Mouse (Mus musculus) CH12.LX (cell line): Measurements from ENCODE around the gene Cdh23. TPM values are rescaled to one million over a fixed set of nuclear protein-coding genes. Genes with fewer than 3 reads are reported as not detected.

Experiments
- DNase-seq: peaks from one replicate; pipeline ENCODE4 v3.0.0-alpha.2; 2013; ENCODE audit errors: extremely low read depth
- H3K27ac ChIP-seq: 2 replicates; pipeline ENCODE4 v1.5.1; 2012; ENCODE audit warnings: low read depth, mild to moderate bottlenecking, control low read depth, moderate library complexity; ENCODE audit not compliant: insufficient read depth
- H3K27me3 ChIP-seq: replicated peaks from 2 replicates; pipeline ENCODE3; 2012; ENCODE audit warnings: inconsistent platforms
- H3K36me3 ChIP-seq, 2 experiments: replicated peaks in 1 of 2; 2 replicates each; pipeline versions ENCODE3 to v1.6.1; 2012; ENCODE audit warnings: inconsistent platforms in 1 of 2, low read length in 1 of 2, mild to moderate bottlenecking in 1 of 2, mixed read lengths in 1 of 2, moderate library complexity in 1 of 2; ENCODE audit not compliant: control insufficient read depth in 1 of 2, insufficient read depth in 1 of 2
- H3K4me1 ChIP-seq, 2 experiments: 2 replicates each; pipeline ENCODE4 v1.6.1; 2012; ENCODE audit warnings: inconsistent platforms in 1 of 2, moderate library complexity in 1 of 2; ENCODE audit not compliant: insufficient read depth in 2 of 2, control insufficient read depth in 1 of 2
- H3K4me2 ChIP-seq: 2 replicates; pipeline ENCODE4 v1.6.1; 2012; ENCODE audit warnings: low read depth, mild to moderate bottlenecking, control low read depth; ENCODE audit not compliant: poor library complexity, insufficient read depth, severe bottlenecking
- H3K4me3 ChIP-seq, 3 experiments: fragments of 150-350 bp in 1 of 3; sonication (generic) in 1 of 3; replicated peaks in 1 of 3; 2 replicates each; pipeline versions ENCODE3 to v1.5.1; 2011 to 2012; ENCODE audit warnings: low read depth in 2 of 3, low read length in 2 of 3, mild to moderate bottlenecking in 2 of 3, moderate library complexity in 2 of 3, control low read depth in 1 of 3, improper control_type of control experiment in 1 of 3, inconsistent platforms in 1 of 3, mixed read lengths in 1 of 3; ENCODE audit not compliant: poor library complexity in 1 of 3
- H3K79me2 ChIP-seq: replicated peaks from 2 replicates; pipeline ENCODE4 v1.6.1; 2012; ENCODE audit warnings: mild to moderate bottlenecking, moderate library complexity; ENCODE audit not compliant: control insufficient read depth, poor library complexity, insufficient read depth, severe bottlenecking; ENCODE audit errors: extremely low read depth
- H3K9ac ChIP-seq: 2 replicates; pipeline ENCODE4 v1.6.1; 2012; ENCODE audit warnings: low read depth, mild to moderate bottlenecking, control low read depth, moderate library complexity; ENCODE audit not compliant: insufficient read depth
- H3K9me3 ChIP-seq: replicated peaks from 2 replicates; pipeline ENCODE3; 2012; ENCODE audit warnings: low read length, inconsistent platforms, mixed read lengths
- BHLHE40 ChIP-seq: IDR thresholded peaks from 2 replicates; pipeline ENCODE4 v1.6.1; 2011; ENCODE audit warnings: mild to moderate bottlenecking, low read depth, low read length, improper control_type of control experiment
- CHD1 ChIP-seq: IDR thresholded peaks from 2 replicates; pipeline ENCODE4 v1.6.1; 2012; ENCODE audit warnings: low read depth, low read length, improper control_type of control experiment, inconsistent platforms
- CHD2 ChIP-seq: IDR thresholded peaks from 2 replicates; pipeline ENCODE4 v1.6.1; 2011; ENCODE audit warnings: low read length, improper control_type of control experiment
- CTCF ChIP-seq, 2 experiments: IDR thresholded peaks in 1 of 2; conservative IDR thresholded peaks in 1 of 2; 2 replicates each; pipeline ENCODE4 v1.5.1; 2011 to 2012; ENCODE audit warnings: low read depth in 2 of 2, low read length in 2 of 2, improper control_type of control experiment in 1 of 2, inconsistent platforms in 1 of 2, mild to moderate bottlenecking in 1 of 2, moderate library complexity in 1 of 2
- ELF1 ChIP-seq: IDR thresholded peaks from 2 replicates; pipeline ENCODE4 v1.6.1; 2014; ENCODE audit warnings: low read depth, mild to moderate bottlenecking, inconsistent platforms, low read length, improper control_type of control experiment
- EP300 ChIP-seq: IDR thresholded peaks from 2 replicates; pipeline ENCODE4 v1.6.1; 2011; ENCODE audit warnings: low read length, improper control_type of control experiment
- ETS1 ChIP-seq: conservative IDR thresholded peaks from 2 replicates; pipeline ENCODE4 v1.6.1; 2012; ENCODE audit warnings: low read depth, mild to moderate bottlenecking, inconsistent platforms, low read length, improper control_type of control experiment, moderate library complexity
- GABPA ChIP-seq: IDR thresholded peaks from 2 replicates; pipeline ENCODE4 v1.6.1; 2012; ENCODE audit warnings: low read depth, low read length, improper control_type of control experiment, inconsistent platforms; ENCODE audit not compliant: insufficient replicate concordance
- HCFC1 ChIP-seq: IDR thresholded peaks from 2 replicates; pipeline ENCODE4 v1.6.1; 2012; ENCODE audit warnings: low read depth, mild to moderate bottlenecking, inconsistent platforms, low read length, improper control_type of control experiment
- IRF4 ChIP-seq: IDR thresholded peaks from 2 replicates; pipeline ENCODE4 v1.6.1; 2014; ENCODE audit warnings: low read depth, mild to moderate bottlenecking, inconsistent platforms, low read length, improper control_type of control experiment
- JUND ChIP-seq: conservative IDR thresholded peaks from 2 replicates; pipeline ENCODE4 v1.6.1; 2011; ENCODE audit warnings: low read depth, low read length, improper control_type of control experiment
- KAT2A ChIP-seq: IDR thresholded peaks from 2 replicates; pipeline ENCODE4 v1.6.1; 2012; ENCODE audit warnings: low read length, improper control_type of control experiment, inconsistent platforms; ENCODE audit not compliant: insufficient replicate concordance
- MAFK ChIP-seq: IDR thresholded peaks from 2 replicates; pipeline ENCODE4 v1.6.1; 2011; ENCODE audit warnings: low read length, improper control_type of control experiment; ENCODE audit not compliant: insufficient replicate concordance
- MAZ ChIP-seq: IDR thresholded peaks from 2 replicates; pipeline ENCODE4 v1.6.1; 2012; ENCODE audit warnings: low read depth, mild to moderate bottlenecking, inconsistent platforms, low read length, improper control_type of control experiment, moderate library complexity
- MEF2A ChIP-seq: IDR thresholded peaks from 2 replicates; pipeline ENCODE4 v1.6.1; 2014; ENCODE audit warnings: low read depth, mild to moderate bottlenecking, inconsistent platforms, low read length, improper control_type of control experiment, borderline replicate concordance
- MXI1 ChIP-seq: IDR thresholded peaks from 2 replicates; pipeline ENCODE4 v1.6.1; 2011; ENCODE audit warnings: mild to moderate bottlenecking, low read depth, low read length, improper control_type of control experiment
- MYC ChIP-seq: IDR thresholded peaks from 2 replicates; pipeline ENCODE4 v1.6.1; 2011; ENCODE audit warnings: low read depth, mild to moderate bottlenecking, improper control_type of control experiment, low read length
- NELFE ChIP-seq: IDR thresholded peaks from 2 replicates; pipeline ENCODE4 v1.6.1; 2011; ENCODE audit warnings: low read depth, low read length, improper control_type of control experiment
- PAX5 ChIP-seq: IDR thresholded peaks from 2 replicates; pipeline ENCODE4 v1.6.1; 2012; ENCODE audit warnings: low read length, inconsistent platforms, mixed read lengths
- POLR2A ChIP-seq: IDR thresholded peaks from 2 replicates; pipeline ENCODE4 v1.6.1; 2011; ENCODE audit warnings: low read depth, mild to moderate bottlenecking, improper control_type of control experiment, low read length
- POLR2AphosphoS2 ChIP-seq: IDR thresholded peaks from 2 replicates; pipeline ENCODE4 v1.6.1; 2011; ENCODE audit warnings: low read depth, low read length, improper control_type of control experiment
- RAD21 ChIP-seq: IDR thresholded peaks from 2 replicates; pipeline ENCODE4 v1.6.1; 2011; ENCODE audit warnings: low read depth, mild to moderate bottlenecking, low read length, improper control_type of control experiment, moderate library complexity
- RCOR1 ChIP-seq: conservative IDR thresholded peaks from 2 replicates; pipeline ENCODE4 v1.6.1; 2012; ENCODE audit warnings: low read depth, mild to moderate bottlenecking, inconsistent platforms, low read length, improper control_type of control experiment
- SIN3A ChIP-seq: IDR thresholded peaks from 2 replicates; pipeline ENCODE4 v1.6.1; 2012; ENCODE audit warnings: low read length, improper control_type of control experiment, inconsistent platforms
- SMC3 ChIP-seq: IDR thresholded peaks from 2 replicates; pipeline ENCODE4 v1.6.1; 2011; ENCODE audit warnings: low read depth, low read length, improper control_type of control experiment
- TBP ChIP-seq: conservative IDR thresholded peaks from 2 replicates; pipeline ENCODE4 v1.6.1; 2011; ENCODE audit warnings: low read depth, low read length, improper control_type of control experiment
- TCF12 ChIP-seq: IDR thresholded peaks from 2 replicates; pipeline ENCODE4 v1.6.1; 2014; ENCODE audit warnings: low read depth, mild to moderate bottlenecking, inconsistent platforms, low read length, improper control_type of control experiment
- UBTF ChIP-seq: IDR thresholded peaks from 2 replicates; pipeline ENCODE4 v1.6.1; 2012; ENCODE audit warnings: low read depth, mild to moderate bottlenecking, inconsistent platforms, low read length, improper control_type of control experiment, moderate library complexity
- ZC3H11A ChIP-seq: IDR thresholded peaks from 2 replicates; pipeline ENCODE4 v1.6.1; 2012; ENCODE audit warnings: low read depth, mild to moderate bottlenecking, inconsistent platforms, low read length, improper control_type of control experiment
- ZMIZ1 ChIP-seq: IDR thresholded peaks from 2 replicates; pipeline ENCODE4 v1.6.1; 2012; ENCODE audit warnings: low read depth, mild to moderate bottlenecking, inconsistent platforms, low read length, improper control_type of control experiment
- ZNF384 ChIP-seq: IDR thresholded peaks from 2 replicates; pipeline ENCODE4 v1.6.1; 2012; ENCODE audit warnings: low read depth, low read length, improper control_type of control experiment, inconsistent platforms
- dilution Hi-C: fragments of 300-500 bp; cut with MboI; formaldehyde crosslinking; loops from 2 replicates; pipeline ENCODE4 v1.14.3; 2020; ENCODE audit warnings: low sequenced_read_pairs; ENCODE audit not compliant: extremely low pct_unique_long_range_greater_than_20kb, extremely low pct_ligation_motif_present
- in situ Hi-C: fragments of 300-500 bp; cut with MboI; formaldehyde crosslinking; loops from 3 replicates; pipeline ENCODE4 v1.14.3; 2019; ENCODE audit warnings: low sequenced_read_pairs, low pct_ligation_motif_present, low pct_unique_long_range_greater_than_20kb, mixed read lengths
- polyA plus RNA-seq: library from polyadenylated mRNA; unstranded; fragments of >175 nt; gene quantifications from 2 replicates; pipeline ENCODE4 v1.2.1, GENCODE M21; 2012; ENCODE audit warnings: low read depth; ENCODE audit not compliant: insufficient read length
- total RNA-seq, 2 experiments: library from RNA; depleted of rRNA; stranded (reverse); fragments of 300-350 nt in 1 of 2; fragments of >200 nt in 1 of 2; gene quantifications; 2 replicates each; pipeline ENCODE4 v1.2.3; 2012 to 2014

The Cdh23 gene
- total and polyA plus RNA-seq, 3 experiments: 0.20 to 0.73 (median 0.30) TPM

GRCm38 (mm10) chr10:60290739-60291110 lies 405.6 kb downstream of the Cdh23 start:
- Histone ChIP-seq H3K9ac (0 out of 2 replicates have a peak overlapping the region, but pooled peaks have one; percentile 7), H3K79me2 (peaks cover 68% of the 10 kb centered on the region), H3K36me3 (peaks cover 43 to 62% of the 10 kb centered on the region in 2 experiments), H3K9me3 (no peaks in the 10 kb centered on the region), H3K4me2 (peak overlapping the region; percentile 75; the same call in 1 of the 2 replicates), H3K4me1 (peaks cover 48 to 69% of the 10 kb centered on the region in 2 experiments)
- in situ Hi-C loops: no loop called here
- no peak for DNase-seq
- TF ChIP-seq UBTF (no peak), KAT2A (no peak), IRF4 (no peak), JUND (no peak), ZMIZ1 (no peak), MYC (no peak), CHD1 (no peak), SIN3A (no peak), MAZ (no peak), GABPA (no peak)
- TF ChIP-seq, all 38 proteins: peak for 0
- peak overlapping the region; percentile 55 for H3K27ac ChIP-seq
- no peaks in the 10 kb centered on the region for H3K27me3 ChIP-seq
- dilution Hi-C loops: no loop called here
- H3K4me3 ChIP-seq: no peak overlapping the region

GRCm38 (mm10) chr10:60290026-60290738 lies 406.1 kb downstream of the Cdh23 start:
- Histone ChIP-seq H3K4me3 (no peak overlapping the region), H3K27ac (peak overlapping the region; percentile 55), H3K4me2 (peak overlapping the region; percentile 75), H3K27me3 (no peaks in the 10 kb centered on the region), H3K9me3 (no peaks in the 10 kb centered on the region), H3K36me3 (peaks cover 41 to 62% of the 10 kb centered on the region in 2 experiments), H3K9ac (0 out of 2 replicates have a peak overlapping the region, but pooled peaks have one; percentile 7), H3K4me1 (peaks cover 52 to 73% of the 10 kb centered on the region in 2 experiments), H3K79me2 (peaks cover 73% of the 10 kb centered on the region)
- in situ Hi-C loops (no loop called here), dilution Hi-C loops (no loop called here)
- peak; percentile 62 for DNase-seq
- TF ChIP-seq RCOR1 (no peak; the same call in 1 of the 2 replicates), ETS1 (peak; percentile 39), HCFC1 (no peak), IRF4 (peak; percentile 54), POLR2A (no peak), TBP (no peak), POLR2AphosphoS2 (no peak), ZMIZ1 (no peak), SIN3A (0 out of 2 replicates have a peak, but pooled peaks have one; percentile 15), JUND (no peak), EP300 (peak; percentile 69), PAX5 (no peak), MAFK (no peak), RAD21 (no peak), ZNF384 (no peak), CHD2 (peak; percentile 37; the same call in 1 of the 2 replicates), MAZ (no peak), CHD1 (no peak), NELFE (no peak), ZC3H11A (no peak), TCF12 (peak; percentile 45; the same call in 1 of the 2 replicates), MEF2A (peak; percentile 44; the same call in 1 of the 2 replicates), MXI1 (no peak), SMC3 (no peak), ELF1 (no peak), BHLHE40 (peak; percentile 88), CTCF (conservative IDR thresholded peaks at IDR 0.05 in 1 of 2, IDR thresholded peaks at IDR 0.05 in 1 of 2; ENCODE audit: low read depth in 2 of 2, low read length in 2 of 2) (no peak)
